Mouse (Mus musculus): Measurements from ENCODE around the gene Glis1.

Gene Glis1

DNA sequence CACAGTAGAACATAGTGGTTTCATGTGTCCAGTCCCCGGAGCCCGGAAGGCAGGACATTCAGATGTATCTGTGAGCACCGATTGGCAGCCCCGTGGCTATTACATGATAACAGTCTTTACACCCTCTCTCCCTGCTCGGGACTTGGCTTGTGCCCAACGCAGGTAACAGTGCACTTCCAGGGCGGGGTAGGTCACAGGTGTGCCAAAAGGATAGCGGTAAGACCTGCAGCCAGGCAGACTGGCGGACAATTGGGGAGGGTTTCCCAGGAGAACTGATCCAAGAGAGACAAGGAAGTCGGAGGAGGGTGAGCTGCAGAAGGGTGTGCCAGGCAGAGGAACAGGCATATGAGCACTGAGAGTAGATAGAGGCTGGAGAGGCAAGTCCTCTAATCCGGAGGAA, 84.4 kb downstream of the Glis1 start:
- DNase-seq = no peak

DNA sequence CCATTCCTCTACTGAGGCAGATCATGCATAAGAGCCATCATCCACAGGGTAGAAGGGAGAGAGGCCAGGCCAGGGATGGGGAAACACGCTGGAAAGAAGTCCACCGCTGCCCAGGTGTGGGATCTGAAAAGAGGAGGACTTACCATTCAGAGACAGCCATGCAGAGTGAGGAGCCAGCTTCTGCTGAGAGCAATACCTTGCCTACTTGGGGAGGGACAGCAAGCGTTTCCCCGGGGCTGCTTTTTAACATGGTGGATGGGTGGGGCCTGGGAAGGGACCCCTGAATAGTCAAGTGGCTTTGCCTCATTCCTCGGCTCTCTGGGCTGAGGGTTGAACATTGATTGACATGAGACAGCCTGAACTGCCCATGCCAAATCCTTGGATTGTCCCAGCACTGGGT, 85.7 kb downstream of the Glis1 start:
- no peak for DNase-seq

DNA sequence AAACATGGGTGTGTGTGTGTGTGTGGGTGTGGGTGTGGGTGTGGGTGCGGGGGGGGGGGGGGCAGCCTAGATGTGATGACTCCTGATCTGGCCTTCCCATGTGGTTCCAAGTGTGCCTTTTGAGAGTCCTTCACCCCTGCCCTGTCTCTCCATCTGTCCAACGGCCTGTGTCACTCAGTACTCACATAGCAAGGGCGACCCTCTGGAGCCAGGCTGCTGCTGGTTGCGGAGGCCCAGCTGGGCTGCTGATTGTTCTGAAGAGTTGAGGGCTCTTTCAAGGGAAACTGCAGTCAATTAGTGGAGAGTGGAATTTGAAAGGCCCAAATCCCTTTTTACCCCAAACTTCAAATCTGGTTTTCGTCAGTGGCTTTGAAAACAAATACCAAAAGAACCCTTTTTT, 86.4 kb downstream of the Glis1 start:
- DNase-seq = no peak

DNA sequence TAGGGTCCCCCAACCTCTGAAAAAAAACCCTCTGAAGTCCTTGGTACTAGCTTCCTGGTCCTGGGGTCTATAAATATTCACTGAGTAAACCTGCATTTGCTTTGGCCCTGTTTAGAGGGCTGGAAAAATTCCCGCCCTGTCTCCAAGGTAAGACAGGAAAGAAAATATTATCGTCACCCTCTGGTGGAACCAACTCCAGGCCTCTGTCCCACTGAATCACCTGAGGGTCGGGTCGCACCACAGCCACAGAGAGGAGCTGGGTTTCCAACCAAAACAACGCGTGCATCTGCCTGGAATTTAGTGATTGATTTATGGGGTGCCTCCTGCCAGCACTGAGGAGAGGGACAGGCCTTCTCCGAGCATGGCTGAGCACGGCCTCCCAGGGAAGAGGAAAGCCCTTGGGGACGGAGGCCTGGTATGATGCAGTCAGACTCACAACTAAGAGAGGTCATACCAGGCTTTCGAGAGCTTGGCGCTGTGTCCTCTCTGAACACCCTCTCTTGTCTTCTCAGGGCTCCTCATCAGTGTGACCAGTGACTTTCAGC, 89.3 kb downstream of the Glis1 start:
- peak; percentile 30 to 62 for DNase-seq

DNA sequence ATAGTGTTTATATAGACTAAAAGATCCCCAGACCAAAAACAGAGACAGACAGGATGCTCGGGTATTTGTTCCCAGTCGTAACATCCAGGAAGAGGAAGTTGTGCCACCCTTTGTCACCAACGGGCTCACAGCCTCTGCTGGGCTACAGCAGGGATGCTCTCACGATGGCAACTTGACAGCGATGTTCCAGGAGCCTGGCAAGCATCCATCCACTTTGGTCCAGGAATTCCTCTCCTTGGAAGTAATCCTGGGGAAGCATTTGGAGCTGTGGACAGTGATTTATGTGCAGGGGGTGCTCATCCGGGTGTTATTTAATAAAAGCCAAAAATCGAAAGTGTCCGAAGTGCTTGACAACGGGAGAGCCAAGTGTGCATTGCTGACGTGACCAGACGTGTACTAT, 100.7 kb downstream of the Glis1 start:
- DNase-seq = peak; percentile 60 to 63

DNA sequence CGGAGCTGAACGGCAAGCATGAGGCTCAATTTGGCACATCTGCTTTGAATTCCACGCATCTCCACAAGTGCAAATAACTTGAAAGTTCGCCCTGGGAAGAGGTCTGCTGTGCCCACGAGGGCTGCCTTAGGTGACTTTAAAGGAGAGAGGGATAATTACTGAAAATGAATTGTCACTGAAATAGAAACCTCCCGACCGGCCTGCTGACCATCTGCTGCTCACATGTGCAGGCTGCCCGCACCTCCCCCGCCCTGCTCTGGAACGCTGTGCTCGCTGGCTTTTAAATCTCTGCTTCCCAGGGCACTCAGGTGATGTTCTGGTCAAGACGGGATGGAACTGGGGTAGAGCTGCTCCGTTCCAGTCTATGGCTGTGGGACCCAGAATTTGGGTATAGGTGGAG, 103.7 kb downstream of the Glis1 start:
- peak; percentile 20 to 24 for DNase-seq

DNA sequence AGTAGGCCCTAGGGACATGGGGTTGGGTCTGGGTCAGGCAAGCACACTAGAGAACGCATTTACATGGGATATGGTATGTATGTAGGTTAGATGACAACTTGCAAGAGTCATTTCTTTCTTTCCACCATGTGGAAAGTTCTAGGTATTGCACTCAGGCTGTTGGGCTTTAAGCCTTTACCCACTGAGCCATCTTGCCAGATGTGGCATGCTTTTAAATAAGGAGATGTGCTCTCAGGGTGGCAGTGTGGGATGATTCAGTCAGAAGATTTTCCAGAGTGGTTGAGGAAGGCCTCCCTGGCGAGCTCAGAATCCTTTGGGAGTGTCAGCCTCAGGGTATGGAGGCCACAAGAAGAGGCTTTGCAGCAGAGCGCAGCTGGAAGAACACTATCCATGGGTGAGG, 104.2 kb downstream of the Glis1 start:
- no peak for DNase-seq

DNA sequence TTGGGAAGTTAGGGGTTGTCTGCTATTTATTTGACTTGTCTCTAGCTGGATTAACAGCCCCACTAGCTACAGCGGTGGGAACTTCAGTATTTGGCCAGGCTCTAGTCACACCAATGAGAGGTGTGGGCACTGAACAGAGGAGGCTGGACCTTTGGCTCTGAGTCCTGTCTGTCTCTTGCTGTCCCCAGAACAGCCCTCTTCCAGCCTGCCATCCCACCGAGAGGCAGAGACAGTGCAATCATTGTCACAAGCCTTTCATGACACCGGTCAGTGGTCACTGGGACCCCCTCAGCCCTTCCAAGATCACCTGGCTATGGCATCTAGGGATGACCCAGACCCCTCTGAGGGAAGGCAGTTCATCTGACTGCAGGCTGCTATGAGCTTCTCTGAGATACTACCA, 104.6 kb downstream of the Glis1 start:
- DNase-seq = no peak

DNA sequence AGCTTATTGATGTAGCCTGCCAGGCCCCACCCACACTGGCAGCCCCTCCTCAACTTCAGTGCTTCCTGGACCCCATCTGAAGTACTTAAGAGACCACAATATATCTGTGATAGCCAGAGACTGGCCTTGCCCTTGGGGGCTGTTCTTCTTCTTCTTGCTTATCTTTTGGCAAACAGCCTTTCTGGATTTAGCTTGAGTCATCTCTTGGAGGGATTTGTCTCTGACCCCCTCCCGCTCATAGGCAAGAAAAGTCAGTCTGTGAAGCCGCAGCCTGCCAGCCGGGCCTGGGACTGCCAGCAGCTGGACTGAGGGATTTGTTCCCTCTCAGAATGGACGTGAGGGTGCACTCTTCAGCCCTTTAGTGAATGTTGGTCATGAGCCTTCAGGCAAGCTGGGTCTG, 107.4 kb downstream of the Glis1 start:
- DNase-seq = no peak

DNA sequence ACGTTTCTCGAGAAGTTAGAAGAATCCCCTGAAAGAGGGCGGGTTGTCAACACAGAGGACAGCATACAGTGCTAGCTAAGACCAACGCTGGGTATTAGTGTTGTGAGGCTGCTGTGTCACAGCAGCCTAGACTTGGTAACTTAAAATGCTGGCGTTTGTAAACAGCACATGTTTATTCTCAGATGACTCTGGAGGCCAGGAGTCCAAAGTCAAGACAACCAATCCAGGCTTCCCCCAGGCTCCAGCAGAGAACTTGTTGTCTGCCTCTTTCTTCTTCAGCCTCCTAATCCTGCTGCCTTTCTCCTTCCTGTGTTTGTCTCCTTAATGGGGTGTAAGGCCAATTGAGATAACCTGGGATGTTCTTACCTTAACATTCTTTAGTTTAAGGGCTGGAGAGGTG, 110.5 kb downstream of the Glis1 start:
- DNase-seq = peak; percentile 39 to 43

DNA sequence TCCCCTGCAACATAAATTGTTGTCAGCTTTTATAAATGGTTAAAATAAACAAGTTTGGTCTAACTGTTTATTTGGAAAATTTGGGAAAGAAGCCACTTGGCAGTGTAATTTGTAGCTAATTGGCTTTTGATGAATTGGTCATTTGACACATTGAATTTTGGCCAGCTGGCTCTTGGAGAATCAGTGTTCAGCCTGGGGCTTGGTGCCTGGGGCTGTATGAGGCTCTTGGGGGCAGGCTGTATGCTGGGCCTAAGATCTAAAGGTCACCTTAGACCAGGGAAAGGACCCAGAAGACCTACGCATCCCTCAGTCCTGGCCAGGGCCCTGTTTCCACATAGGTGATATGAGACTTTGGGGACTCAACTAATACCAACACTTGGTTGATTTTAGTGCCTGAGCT, 111.3 kb downstream of the Glis1 start:
- DNase-seq = peak; percentile 34 to 53

DNA sequence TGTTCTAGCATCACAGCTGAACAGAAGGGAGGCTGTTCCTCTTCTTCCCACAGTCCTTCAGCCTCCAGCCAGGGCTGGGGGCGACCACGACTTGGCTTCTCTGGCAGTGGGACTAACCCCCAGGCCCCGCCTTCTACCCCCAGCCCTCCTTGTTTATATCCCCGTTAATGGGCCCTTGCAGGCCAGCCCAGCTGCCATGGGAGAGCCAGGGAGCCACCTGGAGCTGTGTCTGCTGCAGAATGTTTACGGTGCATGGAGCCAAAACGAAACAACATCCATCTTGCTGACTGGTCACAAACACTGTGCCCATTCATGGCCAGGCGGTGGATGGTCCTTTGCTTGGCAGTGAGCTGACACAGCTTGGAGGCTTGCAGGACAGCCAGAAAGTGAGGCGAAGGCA, 112.1 kb downstream of the Glis1 start:
- no peak for DNase-seq

DNA sequence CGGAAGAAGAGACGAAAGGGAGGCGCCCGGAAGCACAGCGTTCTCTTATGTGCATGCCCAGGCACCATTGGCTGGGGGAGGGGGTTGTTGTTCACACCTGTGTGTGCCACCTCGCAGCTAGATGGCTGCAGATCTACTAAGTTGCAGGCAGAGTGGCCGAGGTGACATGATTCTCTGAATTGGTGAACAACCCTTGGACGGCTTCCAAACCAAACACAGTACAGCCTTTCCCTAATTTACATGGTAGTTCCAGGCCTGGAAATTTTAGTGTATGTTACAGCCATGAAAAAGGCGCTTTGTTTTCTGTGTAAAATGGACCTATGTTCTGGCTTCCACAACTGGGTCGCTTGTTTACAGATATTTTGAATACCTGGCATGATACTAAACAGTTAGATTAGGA, 115.7 kb downstream of the Glis1 start:
- peak in 1 of 2 experiments; percentile 37 for DNase-seq

DNA sequence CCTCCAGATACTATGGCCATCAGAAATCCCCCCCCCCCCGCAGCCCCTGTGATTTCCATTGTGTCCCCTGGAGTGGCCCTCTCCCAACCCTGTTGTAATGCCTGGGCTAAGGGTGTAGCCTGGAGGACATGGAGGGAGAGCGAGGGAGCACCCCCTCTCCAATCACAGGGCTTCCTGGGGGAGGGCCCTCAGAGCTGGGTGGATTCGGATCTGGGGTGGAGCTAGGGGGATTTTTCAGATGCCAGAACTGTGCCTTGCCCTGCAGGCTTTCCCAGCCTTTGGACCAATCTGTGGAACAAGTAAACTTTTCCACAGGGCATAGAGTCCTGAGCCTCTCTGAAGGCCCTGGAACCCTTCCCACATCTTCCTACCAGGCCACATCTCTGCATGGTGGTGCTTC, 116.2 kb downstream of the Glis1 start:
- no peak for DNase-seq

DNA sequence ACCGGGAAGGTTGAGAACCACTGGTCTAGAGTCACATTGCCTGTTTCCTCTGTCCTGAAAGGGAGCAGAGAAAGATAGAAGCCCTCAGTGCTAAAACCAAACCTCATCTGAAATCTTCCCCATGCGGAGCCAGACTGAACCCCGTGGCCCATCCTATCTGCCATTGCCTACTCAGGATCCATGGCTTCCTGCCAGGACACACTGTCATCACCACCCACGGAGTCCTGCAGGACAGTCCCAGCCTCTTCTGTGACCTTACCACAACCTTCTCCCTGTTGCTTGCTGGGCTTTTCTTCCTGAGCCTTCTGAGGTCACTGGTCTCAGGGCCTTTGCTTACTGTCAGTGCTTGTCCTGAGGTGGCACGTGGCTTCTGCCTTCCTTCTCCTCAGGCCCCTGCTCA, 118.3 kb downstream of the Glis1 start:
- peak; percentile 31 to 57 for DNase-seq

DNA sequence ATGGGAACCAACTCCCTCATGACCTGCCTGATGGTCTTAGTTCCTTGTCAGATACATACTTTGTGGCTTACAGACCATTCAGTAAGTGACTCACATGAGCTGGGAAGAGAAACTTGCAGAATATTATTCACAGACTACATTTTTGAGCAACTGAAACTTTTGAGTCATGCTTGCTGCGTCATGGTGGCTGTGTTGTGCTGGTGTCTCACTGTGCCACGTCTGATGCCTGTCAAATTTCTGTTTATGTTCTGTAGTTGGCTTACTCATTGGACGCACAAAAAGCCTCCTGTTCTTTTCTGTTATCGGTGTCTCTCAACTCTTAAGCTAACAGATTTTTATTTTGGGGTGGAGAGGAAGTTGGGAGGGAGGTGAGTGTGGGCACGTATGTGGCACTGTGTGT, 119.4 kb downstream of the Glis1 start:
- DNase-seq = no peak

DNA sequence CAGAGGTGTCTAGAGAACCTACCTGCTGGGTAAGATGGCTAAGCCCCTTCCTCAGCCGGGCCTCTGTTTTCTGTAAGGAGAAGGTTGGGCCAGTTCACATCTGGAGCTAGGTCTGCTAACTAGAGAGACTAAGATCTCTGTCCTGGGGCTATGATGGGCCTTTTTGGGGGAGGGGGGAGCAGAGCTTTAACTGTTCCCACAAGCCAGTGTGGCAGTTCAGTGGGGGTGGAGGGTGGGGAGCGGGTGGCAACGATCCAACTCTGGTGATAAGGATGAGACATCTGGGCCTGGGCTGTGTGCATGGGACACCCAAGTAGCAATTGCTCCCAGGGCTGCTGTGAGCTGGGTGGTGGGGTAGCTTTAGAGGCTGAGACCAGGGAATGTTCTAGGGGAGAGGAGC, 124.4 kb downstream of the Glis1 start:
- DNase-seq = no peak

DNA sequence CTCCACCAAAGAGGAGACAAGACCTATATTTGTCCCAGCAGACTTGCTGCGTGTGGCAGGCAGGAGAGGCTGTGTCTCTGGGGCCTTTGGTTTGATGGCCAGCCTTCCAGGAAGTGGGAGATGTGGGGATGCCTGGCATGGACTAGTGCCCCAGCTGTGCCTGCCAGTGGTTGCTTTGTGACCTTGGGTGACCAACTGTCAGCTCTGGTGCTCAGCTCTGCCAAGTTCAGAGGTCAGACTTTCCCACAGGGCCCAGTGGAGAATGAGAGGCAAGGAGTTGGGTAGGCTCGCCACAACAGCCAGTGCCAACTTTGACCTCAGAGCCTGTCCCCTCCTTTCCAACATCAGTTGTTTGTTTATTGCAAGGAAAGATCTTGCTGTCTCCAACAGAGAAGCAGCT, 126.7 kb downstream of the Glis1 start:
- DNase-seq = peak; percentile 19 to 29

DNA sequence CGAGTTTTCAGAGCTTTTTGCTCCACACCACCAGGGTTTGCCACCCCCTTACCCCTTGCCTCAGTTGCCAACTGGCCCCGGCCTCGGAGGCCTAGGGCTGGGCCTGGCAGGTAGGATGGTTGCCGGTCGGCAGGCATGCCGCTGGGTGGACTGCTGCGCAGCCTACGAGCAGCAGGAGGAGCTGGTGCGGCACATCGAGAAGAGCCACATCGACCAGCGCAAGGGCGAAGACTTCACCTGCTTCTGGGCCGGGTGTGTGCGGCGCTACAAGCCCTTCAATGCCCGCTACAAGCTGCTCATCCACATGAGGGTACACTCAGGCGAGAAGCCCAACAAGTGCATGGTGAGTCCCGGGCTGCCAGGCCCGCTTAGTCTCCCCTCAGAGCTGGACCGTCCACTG, 133.8 kb downstream of the Glis1 start:
- DNase-seq = no peak

DNA sequence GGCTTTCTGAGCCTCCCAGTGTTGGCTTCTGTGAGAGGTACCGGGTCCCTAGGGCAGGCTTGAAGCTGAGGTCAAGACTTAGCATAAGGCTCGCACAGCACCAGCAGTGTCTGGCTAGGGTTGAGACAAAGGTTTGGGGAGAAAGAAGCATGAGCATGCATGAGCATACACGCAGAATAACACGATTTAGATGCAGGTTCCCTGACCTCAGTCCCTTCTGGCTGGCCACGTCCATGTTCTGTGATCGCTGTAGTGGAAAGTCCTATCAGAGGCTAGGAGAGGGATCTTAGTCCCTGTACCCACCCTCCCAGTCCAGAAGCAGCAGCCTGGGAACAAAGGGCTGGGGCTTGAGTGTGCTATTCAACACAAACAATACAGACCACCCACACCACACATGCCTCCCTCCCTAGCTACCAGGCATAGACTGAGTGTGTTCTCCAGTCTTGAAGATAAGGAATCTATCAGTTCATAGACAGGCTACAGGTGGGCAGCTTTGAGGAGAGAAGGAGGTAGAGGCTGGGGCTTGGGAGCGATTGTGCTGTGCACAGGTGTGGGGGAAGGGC, 134.6 kb downstream of the Glis1 start:
- DNase-seq = no peak

DNA sequence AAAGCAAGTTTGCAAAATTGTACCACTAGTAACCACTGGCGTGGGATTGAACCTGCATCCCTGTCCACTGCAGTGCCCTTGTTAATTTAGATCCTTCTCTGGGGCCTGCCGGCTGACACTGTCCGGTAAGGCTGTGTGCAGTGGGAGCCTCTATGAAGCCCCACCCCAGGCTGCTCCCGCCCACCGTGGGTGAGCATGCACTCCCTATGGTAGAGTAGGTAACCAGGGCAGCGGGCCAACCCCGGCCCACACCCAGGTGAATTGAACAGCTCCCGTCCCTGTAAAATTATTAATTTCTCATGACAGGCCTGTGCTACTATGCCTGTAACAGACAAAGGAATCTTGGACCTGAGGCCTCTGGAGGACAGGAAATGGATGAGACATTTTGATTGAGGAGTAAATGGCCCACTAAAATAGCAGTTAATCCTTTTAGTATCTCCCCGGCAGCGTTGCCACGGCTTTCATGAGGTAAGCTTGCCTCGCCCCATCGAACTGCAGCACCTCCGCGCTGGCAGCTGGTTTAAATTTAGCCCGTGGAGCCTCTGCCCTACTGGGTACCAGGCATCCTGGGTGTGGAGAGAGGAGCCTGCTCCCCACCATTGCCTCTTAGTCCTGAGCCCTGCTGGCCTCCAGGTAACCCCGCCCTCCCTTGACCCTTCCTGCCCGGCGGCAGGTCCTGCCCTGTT, 136.1 kb downstream of the Glis1 start:
- peak in 1 of 2 experiments; percentile 36 for DNase-seq

DNA sequence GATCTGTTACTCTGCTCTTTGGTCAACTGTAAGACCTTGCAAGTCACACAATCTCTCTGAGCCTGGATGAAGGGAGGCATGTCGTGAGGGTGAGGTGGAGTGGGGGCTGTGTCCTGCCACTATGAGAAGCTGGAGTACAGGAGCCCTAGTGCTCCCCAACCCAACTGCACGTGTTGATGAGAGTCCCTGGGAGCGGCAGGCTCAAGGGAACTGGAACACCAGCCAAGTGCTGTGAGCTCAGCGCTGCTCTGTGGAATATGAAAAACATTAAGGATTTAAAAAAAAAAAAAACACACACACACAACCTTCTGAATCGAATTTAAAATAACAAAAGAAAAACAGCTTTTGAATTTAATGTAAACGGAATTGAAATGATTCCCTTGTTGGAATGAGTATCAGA, 141.4 kb downstream of the Glis1 start:
- DNase-seq = no peak

DNA sequence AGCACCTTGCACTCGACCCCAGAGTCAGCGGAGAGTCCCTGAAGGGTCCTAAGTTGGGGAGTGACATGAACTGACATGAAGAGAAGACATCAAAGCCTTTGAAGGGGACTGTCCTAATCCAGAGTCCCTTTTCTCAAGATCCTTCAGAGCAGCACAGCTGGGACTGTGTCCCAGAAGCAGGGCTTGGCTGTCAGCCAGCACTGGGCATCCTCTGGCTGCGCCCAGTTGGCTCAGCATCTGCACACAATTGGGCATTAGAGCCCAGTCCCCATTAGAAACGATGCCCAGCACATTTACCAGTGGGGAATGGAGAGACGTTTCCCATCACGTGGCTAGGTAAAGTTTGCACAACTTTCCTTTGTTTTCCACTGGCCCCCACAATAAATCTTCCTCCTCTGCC, 142.4 kb downstream of the Glis1 start:
- DNase-seq = peak in 1 of 2 experiments; percentile 59

DNA sequence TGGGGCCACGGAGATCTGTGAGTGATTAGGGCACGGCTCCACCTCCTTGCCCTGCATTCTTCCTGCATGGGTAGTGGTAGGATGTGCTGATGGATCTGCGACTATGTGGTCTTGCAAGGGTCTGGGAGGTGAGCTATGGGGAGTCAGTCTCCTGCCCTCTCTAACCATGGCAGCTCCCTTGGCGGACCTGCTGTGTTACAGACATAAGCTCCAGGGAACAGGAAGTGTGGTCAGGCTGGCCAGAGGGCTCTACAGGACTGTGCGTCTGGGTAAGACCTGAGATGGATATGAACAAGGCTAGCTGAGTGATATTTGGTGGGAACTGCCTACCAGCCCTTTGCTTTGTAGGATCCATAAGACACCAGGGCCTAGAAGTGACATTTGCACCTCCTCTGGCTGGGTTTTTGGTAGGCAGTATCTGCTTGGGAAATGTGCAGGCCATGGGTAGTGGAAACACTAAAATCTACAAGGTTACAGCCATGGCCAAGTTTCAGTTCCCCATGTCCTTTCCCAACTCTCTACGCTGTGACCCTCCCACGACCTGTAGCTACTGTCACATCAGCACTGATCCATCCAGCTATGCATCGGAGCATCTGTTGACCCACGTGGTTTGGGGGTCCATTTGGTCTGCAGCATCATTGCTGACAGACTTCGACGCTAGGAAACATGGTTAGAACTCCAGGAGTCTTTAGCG, 142.9 kb downstream of the Glis1 start:
- DNase-seq = no peak
